Mouse (Mus musculus) erythroblast, embryonic 14.5 days (primary cell): Measurements from ENCODE around the gene Zc3h7b.

Experiments used
- GATA1 ChIP-seq: IDR thresholded peaks from 2 replicates; pipeline ENCODE4 v1.6.1; 2012; ENCODE audit warnings: low read length, inconsistent platforms, mixed read lengths
- TAL1 ChIP-seq: IDR thresholded peaks from 3 replicates; pipeline ENCODE4 v1.6.1; 2012; ENCODE audit warnings: low read length, inconsistent platforms, mixed read lengths

DNA sequence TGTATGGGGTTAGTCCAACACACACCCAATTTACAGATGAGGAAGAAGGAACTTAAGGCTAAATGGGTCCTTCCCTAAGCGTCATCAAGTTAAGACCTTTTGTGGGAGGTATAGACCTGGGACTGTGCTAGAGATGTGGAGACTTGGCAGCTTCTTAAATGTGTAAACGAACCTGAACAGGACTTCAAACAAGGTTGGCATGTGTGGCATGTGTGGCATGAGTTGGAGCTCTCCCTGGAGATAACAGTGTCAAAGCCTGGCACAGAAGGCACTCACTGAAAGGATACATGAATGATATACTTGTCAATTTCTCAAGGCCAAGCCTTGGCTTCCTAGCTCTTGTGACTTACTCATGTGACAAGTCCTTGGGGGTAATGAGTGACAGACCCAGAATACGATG, 5.6 kb upstream of the Zc3h7b start:
- no peak for TF ChIP-seq TAL1
- TF ChIP-seq GATA1 = no peak
